Mouse (Mus musculus): ENCODE results near the gene Kdm4a.

The Kdm4a gene

DNA sequence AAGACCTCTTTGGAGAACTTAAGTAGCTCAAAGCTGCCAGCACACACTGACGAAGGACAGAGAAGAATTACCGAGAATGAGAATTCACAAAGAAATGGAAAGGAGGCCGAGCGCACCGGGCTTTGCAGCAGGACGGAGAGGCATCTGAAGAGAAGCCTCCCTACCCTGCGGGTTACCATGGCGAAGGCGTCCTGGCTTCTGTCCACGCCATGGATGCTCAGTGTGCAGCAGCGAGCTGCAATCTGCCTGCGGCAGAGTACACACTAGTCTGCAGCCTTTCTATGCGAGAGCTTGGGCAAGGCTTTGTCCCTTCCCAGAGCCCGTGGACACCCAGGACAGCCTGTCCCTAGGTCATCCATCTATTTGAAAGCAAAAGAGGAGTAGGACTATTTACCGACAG is 23.3 kb downstream of the Kdm4a start:
- no peak for DNase-seq (ENCODE audit: extremely low spot score)

DNA sequence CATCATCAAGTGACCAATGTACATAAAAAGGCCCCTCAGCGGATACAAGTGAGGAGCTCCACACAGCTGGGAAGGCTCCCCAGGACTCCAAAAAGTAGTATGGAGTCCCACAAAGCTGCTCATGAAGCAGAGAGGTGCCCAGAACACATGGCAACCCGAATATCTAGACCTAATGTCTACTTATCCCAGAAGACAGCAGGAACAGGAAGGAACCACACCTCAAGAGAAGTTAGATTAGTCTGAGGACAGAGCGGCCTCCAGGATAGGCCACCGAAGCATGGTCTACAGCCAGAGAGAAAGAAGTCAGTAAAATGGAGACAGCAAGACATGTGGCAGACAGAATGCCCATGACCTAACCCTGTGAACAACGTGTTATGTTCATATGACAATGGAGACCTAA is 25.0 kb downstream of the Kdm4a start:
- no peak for DNase-seq (ENCODE audit: extremely low spot score)

DNA sequence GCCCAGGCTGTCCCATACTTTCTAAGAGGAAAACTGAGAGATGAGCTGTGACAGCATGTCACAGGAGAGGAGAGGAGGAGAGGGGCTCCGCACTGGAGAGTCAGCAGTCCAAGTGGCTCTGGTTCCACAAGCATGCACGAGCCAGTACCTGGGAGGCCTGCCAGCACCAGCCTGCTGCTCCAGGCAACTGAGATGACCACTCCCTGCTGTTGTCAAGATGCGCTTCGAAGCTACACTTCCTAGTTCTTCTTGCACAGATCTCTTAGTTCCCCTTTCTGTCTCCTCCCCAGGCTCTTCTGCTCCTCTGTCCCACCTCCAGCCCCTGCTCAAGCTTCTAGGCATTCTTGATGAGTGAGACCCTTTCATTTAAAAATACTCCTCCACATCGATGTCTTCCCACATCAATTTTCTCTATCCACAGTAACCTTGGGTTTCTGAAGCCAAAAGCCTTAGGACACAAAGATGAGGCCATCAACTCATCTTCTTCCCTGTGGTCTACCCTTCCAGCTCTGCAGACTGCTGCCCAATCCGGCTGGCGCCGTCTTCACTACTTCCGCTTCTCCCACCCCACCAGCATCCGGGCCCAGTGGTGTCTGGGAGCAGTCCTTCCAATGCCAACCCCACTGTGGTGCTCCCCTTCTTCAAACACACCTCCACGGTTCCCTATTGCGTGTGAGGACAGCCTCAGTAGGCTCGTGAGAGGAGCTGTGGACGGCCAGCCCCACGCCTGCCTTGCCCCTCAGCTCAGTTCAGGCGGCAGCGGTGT is 27.6 kb downstream of the Kdm4a start:
- no peak for DNase-seq (ENCODE audit: extremely low spot score)

DNA sequence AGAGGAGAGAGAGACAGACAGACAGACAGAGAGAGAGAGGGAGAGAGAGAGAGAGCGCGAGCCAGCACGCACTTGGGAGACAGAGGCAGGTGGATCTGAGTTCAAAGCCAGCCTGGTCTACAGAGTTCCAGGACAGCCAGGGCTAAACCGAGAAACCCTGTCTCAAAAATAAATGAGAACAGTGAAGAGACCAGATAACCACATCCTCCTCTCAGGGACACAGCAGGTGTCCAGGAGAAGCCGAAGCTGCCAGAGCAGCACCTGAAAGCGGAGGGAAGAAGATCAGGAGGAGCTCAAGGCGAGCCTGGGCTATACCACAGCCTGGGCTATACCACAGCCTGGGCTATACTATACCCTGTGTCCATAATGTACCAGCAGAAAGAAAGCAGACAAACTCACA is 29.0 kb downstream of the Kdm4a start:
- DNase-seq (ENCODE audit: extremely low spot score): no peak

DNA sequence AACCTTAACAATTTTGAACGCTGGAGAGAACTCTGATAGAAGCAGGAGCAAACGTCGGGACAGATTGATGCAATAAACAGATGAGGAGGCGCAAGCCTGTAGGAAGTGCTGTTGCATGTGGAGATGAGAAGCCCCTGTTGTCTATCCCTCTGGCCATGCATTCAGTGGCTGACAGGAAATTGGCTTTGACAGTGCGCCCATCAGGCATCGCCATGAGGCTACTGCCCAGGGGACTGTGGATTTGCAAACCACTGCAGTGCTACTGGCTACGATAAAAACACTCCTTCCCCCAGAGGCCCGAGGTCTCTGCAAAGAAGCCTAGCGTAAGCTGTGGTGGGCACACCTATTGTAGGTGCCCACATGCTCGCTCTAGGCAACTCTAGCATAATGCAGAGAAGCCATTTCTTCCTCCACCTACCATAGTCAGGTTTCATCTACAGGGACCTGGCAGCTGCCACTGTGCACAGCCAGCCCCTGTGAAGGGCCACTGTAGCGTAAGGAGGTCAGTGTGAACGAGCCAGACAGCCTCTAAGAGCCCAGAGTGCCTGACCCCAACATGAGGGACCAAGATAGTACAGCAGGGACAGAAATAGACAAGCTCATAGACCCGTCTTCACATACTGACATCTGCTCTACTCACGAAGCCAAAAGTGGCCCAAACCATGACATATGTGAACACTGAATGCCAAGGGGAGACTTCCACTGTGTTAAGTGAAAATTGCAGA is 29.7 kb downstream of the Kdm4a start:
- DNase-seq (ENCODE audit: extremely low spot score): no peak

DNA sequence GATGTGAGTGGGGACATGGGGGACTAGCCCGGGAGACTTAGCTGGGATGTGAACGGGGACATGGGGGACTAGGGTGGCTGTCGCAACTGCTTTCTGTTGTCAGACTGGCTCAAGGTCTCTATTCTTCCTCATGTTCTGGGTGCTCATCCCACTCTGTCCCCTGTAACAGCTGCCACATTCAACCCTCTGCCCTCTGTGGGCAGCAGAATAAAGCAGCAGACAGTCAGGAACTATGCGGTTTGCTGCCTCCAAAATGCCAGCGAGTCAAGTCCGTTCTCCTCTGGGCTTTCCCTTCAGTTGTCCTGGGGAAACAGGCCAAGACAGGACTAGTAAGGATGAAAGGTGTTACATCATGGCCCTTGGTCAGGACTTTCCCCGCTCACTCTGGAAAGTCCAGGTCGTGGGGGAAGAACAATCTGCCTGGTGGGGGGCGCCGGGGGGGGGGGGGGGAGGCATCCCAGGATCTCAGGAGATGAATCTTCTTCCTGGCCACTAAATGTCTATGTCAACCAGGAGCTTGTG is 30.7 kb downstream of the Kdm4a start:
- DNase-seq (ENCODE audit: extremely low spot score): no peak

DNA sequence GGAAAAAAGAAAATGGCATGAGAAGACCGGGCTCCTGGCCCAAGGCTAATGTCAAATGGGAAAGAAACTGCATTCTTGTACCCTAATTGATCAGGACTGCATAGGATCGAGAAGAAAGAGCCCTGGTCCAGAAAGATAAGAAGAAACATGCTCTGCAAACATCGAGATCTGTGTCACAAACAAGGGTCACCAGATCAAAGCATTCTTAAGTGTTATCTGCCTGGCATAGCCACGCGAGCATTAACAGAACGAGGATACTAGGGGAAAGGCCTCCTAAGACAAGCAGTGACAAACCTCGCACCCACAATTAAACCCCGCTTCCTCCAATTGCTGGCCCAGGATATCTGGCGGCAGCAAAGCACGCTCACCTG is 31.5 kb downstream of the Kdm4a start:
- no peak for DNase-seq (ENCODE audit: extremely low spot score)

DNA sequence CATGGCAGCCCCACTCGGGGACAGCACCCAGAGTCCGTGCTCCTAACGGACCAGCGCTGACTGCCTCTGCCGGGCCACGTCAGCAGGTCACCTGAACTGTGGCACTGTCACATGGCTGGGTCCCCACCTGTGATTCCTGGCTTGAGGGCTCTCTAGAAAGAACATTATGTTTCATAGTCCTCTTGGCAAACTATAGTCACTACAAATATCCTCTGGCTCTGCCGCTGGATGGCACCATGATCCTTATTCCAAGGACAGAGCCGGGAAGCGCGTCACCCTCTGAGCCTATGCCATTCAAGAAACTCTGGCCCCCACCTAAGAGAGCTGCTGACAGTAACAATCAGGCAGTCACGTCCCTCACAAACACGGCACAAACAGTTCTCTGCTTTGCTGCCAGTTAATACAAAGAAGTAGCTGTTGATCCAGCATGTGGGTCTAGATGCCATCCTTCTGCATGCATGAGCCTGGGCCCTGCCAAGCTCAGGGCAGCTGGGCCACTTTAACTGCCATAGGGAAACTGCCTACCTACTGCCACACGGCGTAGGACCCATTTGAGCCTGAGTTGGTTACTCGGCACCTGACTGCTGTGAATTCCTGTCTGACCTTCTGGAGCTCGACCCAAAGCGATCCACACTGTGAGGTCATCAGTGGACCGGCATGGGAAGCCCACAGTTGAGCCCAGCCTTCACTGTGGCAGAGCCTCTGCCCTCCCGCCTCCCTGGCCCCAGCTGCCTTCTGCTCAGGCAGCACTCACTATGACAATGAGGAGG is 32.1 kb downstream of the Kdm4a start:
- no peak for DNase-seq (ENCODE audit: extremely low spot score)

DNA sequence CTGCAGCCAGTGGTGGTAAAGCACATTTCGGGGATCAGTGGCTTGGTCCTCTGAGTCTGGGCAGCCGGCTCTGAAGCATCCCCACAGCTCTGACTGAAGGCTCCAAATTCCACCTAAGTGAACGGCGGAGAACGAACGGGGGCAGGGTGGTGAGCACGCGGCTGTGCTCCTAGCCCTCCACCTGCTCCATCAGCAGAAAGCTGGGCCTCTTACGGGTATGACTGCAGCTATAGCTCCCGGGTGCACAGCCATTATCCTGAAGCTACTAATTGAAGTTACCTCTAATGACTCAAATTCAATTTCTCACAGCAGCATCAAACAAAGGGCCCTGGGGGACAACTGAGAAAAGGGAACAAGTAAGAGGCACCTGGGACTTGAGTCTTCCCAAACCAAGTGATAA is 32.8 kb downstream of the Kdm4a start:
- no peak for DNase-seq (ENCODE audit: extremely low spot score)

DNA sequence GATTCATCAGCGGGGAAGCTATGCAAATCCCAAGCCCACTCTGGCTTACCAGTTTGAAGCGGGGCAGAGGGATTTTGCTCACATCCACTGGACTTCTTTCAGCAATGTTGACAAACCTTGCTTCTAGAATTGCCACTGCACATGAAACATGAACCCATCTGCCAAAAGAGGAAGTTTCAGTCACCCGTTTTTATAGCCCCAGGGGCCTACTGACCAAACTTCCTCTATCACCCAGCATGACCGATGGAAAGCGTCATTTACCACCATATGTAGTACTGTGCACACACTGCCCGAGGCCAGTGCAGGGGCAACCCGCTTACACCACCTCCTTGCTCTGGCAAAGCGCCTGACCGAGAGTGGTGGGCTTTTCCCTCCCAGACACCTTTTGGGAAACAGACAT is 35.5 kb downstream of the Kdm4a start:
- no peak for DNase-seq (ENCODE audit: extremely low spot score)

DNA sequence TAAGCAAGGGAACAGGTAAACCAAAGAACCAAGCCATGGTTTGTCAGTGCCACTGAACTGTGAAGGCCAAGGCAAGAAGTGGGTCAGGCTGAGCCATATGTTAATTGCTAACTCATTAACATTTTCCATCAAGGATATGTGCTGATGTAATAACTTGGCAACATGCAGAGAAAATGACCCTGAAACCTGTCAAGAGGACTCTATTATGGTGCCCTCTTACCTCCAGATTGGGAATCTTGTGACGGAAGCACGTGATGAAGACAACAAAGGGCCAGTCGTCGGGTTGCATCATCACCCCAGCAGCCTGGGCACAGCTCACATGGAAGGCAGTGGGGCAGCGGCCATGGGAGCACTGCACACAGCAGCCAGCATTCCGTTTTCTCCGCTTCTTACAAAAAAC is 36.2 kb downstream of the Kdm4a start:
- no peak for DNase-seq (ENCODE audit: extremely low spot score)

DNA sequence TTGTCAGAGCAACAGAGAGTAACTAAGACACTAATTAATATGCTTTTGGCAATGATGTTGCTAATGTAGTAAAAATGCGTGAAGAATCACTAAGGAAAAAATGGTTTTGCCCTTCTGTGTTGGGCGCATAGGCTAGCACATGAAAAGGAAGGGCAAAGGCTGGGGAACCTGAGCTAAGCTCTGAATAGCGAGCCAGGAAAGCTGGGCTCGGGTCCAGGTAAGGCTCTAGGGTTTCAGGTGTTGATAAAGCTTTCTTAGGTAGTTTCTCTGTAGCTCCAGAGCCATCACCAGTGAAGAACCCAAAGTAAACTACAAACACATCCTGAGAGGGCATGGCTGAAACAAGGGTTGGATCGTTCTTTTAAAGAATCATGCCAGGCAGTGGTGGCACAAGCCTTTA is 38.3 kb downstream of the Kdm4a start:
- DNase-seq (ENCODE audit: extremely low spot score): no peak

DNA sequence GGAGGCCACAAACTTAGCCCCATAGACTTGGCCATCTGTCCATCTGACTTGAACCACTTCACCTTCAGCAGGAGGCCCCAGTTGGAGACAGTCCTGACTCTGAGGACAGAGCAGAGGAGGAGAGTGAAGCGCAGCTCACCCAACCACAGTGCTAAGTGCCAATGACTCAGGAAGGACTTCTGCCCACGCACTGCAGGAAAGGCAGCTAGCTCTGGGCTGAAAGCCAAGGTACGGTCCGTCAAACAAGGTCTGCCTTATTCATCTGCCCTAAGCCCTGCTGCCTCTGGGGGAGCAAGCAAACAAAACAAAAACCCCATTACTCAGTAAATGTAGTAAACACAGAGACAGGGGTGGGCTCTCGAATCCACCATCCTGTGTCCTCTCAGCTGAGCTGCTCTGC is 41.0 kb downstream of the Kdm4a start:
- DNase-seq (ENCODE audit: extremely low spot score): no peak

DNA sequence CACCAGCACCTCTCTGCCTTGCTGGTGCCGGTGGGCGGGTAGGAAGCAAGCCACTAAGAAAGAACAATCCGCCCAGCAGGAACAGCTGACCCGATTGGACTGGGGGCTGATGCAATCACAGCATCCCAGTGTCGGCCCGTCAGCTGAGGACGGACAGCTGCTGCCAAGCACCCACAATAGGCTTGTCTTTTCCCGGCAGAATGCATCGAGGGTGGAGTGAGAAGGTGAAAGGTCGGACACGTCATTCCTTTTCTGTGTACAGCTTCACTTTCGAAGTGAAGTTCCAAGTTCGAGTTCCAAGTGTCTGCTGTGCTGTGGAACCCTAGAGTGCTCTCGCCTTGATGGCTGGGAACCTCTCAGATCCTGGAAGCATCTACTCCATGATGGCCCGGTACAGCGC is 42.0 kb downstream of the Kdm4a start:
- DNase-seq (ENCODE audit: extremely low spot score): no peak

DNA sequence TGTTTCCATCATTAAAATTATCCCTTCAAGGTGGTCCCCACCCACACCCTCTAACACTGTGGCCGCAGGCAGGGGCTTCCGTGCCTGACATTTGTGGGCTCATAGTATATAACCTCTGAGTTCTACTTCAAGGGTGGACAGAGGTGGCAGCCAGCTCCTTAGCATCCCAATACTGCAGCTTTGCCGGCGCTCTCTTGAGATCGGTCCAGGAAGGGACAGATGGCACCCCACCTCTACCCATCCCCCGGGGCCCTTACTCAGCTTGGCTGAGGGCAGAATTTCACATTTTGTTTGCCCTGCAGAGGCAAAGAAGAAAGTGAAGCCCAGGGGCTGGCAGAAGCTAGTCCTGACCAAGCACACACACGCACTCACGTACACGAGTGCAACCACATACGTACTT is 42.5 kb downstream of the Kdm4a start:
- no peak for DNase-seq (ENCODE audit: extremely low spot score)

DNA sequence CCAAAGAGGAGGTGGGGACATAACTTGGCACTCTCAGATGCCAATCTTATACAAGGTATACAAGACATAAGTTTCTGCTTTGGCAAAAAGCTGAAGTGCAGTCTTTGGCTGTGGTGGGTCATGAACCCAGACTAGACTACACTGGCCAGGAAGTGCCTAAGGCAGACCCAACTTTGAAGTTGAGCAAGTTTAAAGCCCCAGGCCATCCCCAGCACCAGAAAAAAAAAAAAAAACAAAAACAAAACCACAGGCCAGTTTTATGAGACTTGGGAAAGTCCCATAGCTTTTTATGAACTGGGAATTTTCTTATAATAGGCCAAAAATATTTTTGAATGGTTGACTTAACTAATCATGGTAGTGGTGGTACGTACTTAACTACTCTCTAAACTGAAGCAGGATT is 44.4 kb downstream of the Kdm4a start:
- no peak for DNase-seq (ENCODE audit: extremely low spot score)

DNA sequence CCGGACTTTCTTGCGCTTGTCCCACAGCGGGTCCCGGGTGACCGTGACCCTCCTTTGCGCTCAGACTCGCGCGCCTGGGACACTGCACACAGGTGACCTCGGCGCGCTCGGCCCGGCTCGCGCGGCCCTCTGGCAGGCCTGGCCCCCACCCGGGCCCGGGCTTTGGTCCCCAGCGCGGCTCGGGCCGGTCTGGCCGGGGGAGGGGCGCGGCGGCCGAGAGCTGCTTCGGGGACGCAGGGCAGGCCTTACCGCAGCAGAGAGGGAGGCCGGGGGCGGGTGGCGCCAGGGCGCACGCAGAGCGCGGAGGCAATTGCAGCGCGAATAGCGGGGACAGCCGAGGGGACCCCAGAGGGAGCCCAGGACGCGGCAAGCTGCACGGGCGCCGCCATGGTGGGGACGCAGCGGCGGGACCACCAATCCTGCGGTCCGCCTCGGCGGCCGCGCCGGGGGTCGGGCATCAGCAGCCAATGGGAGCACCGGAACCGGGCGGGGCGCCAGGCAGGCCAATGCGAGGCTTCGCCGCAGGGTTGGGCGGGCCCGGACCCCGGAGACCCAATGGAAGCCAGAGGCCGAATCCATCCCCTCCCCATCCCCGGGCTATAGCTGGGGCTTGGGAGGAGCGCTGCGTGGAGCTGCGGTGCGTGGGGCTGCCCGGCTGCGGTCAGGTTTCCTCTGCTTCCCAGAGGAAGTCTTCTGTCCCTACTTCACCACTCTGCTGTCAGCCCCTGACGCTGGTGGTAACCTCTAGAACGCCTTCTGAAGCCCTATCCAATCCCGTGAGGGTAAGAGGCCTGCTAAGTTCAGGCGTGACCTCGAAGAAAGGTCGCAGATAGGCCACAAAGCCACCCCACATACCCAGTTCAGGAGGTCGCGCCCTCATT is 45.1 kb downstream of the Kdm4a start, which contains the start of gene St3gal3:
Gene St3gal3 (minus strand): TSS at position 430 of the 881 bp plus-strand sequence.
- DNase-seq (ENCODE audit: extremely low spot score): peak; percentile 97

DNA sequence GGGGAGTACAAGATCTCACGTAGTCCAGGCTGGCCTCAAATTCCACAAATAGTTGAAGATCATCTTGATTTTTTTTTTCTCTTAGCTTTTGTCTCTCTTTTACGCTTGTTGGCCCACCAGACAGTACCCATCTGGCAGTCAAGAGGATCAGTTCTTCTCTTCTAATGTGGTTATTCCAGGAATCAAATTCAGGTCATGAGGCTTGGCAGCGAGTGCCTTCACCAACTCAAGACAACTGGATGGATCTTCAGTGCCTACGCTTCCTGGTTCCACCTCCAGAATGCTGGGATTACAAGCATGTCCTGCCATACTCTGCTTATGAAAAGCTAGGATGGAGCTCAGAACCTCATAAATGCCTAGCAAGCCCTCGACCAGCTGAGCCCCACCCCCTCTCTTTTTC is 48.5 kb downstream of the Kdm4a start:
- no peak for DNase-seq (ENCODE audit: extremely low spot score)

DNA sequence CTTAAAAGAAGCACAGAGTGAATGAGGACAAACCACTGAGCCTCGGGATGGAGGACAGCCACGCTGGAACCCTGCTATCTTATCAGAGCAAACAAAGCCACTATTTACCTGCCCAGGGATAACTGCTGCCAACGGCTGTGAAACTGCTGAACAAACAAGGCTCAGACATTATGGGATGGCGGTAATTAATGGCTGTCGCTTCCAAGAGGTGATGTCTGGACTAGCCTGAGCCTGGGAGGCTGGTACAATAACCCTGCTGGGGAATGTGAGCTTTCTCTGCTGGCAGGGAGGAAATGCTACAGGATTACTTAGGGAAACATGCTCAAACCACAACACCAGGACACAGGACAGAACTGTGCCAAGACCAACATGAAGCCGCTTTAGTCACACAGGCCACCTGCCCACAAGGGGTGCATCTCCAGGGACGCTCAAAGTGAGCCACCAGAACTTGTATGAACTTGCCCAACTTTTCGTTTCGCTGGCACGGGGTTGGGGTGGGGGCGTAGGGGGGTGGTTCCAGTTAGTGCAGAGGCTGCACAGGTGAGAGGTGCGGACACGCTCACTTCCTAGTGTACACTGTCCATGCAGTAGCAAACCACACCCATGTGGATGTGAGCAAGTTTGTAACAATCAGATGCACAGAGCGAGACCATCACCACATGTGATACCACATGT is 56.7 kb downstream of the Kdm4a start:
- no peak for DNase-seq (ENCODE audit: extremely low spot score)

DNA sequence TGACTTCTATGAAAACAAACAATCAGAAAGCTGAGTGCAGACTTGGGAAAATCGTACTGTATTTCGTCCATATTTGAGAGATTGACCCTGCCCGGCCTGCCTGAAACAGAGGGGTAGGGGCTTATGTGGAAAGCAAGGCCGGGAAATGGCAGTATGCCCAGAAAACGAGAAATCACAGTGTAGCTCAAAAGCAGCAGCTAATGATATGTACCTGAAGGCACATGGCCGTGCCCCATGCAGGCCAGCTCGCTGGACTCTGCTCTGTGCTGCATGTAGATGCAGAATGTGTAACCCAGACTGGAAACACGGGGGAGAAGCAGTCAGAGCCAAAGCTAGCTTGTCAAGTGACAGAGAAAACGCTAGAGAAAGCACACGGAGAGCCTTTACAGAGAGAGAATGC is 57.8 kb downstream of the Kdm4a start:
- DNase-seq (ENCODE audit: extremely low spot score): no peak

DNA sequence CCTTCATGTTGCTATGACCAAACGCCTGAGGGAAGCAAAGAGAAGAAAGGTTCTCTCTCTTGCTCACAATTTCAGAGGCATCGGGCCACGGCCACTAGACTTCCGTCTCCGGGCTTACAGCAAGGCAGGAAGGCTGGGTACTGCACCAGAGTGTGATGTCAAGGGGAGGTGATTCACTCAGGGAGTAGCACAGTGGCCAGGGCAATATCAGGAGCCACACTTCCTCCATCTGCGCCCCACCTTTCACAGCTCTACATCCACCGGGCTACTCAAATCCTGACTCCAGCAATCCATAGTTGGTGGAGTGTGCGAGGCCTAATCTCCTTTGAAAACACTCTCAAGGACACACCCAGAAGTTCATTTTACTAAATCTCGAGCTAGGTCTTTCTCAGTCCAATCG is 62.3 kb downstream of the Kdm4a start:
- no peak for DNase-seq (ENCODE audit: extremely low spot score)
